Mouse (Mus musculus): ENCODE measurements around the gene Csnk2a2. TPM values are rescaled to one million over a fixed set of nuclear protein-coding genes. Genes with fewer than 3 reads are reported as not detected.

Csnk2a2 gene
- polyA plus RNA-seq (2011; ENCODE audit: insufficient read length, low read depth, missing spikeins), result 119 and 120 TPM in 2 replicates

DNA sequence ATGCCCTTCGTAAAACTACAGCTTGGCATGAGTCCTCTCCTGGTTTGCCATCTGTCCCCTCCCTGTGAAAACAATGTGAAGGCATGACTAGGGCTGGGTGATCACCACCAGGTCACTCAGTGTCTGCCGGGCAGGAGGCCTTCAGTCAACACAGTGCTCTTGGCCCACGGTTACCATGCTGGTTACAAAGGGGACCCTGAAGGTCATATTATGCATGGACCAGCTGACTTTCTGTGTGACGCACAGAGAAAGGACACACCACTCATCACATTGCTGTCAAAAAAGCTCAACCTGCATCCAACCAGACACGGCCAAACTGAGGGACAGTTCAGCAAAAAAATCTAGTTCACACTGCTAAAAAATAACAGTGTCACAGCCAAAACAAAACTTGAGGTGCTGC, at the start of gene Csnk2a2:
TSS of gene Csnk2a2 (minus strand) at position 34 of the 400 bp plus-strand sequence.
- no peak for TF ChIP-seq POLR2A (IDR thresholded peaks at IDR 0.05; ENCODE audit: low read depth, low read length)
- TF ChIP-seq CTCF (IDR thresholded peaks at IDR 0.05; ENCODE audit: borderline replicate concordance, insufficient read depth, low read length), result no peak
- Histone ChIP-seq H3K4me3 (ENCODE audit: insufficient read depth, low read length) (peak within 1 kb of the TSS; percentile 10), H3K27ac (ENCODE audit: insufficient read depth, low read length) (no peak within 1 kb of the TSS), H3K4me1 (ENCODE audit: control insufficient read depth, insufficient read depth, low read length) (peaks cover 6% of the 10 kb centered on the region)

DNA sequence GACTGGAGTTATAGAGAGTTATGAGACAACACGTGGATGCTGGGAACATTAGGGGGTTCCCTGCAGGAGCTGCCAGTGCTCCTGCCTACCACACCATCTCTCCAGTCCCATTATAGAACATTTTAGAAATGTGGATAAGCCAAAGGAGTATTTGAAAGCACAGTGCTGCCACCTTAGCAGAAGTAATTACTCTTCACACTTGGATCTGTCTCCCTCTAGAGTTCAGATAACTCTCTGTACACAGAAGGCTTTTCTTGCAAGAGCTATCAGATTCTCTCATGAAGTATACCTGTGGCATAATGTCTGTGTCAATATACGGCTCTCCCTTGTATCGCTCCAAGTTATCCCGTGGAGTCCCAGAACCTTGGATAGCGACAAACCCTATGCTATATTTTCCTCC, 49.6 kb upstream of the Csnk2a2 start:
- Histone ChIP-seq H3K4me3 (ENCODE audit: insufficient read depth, low read length) (no peak overlapping the region), H3K4me1 (ENCODE audit: control insufficient read depth, insufficient read depth, low read length) (no peaks in the 10 kb centered on the region), H3K27ac (ENCODE audit: insufficient read depth, low read length) (no peak overlapping the region)
- TF ChIP-seq POLR2A (IDR thresholded peaks at IDR 0.05; ENCODE audit: low read depth, low read length) (no peak), CTCF (IDR thresholded peaks at IDR 0.05; ENCODE audit: borderline replicate concordance, insufficient read depth, low read length) (no peak)

DNA sequence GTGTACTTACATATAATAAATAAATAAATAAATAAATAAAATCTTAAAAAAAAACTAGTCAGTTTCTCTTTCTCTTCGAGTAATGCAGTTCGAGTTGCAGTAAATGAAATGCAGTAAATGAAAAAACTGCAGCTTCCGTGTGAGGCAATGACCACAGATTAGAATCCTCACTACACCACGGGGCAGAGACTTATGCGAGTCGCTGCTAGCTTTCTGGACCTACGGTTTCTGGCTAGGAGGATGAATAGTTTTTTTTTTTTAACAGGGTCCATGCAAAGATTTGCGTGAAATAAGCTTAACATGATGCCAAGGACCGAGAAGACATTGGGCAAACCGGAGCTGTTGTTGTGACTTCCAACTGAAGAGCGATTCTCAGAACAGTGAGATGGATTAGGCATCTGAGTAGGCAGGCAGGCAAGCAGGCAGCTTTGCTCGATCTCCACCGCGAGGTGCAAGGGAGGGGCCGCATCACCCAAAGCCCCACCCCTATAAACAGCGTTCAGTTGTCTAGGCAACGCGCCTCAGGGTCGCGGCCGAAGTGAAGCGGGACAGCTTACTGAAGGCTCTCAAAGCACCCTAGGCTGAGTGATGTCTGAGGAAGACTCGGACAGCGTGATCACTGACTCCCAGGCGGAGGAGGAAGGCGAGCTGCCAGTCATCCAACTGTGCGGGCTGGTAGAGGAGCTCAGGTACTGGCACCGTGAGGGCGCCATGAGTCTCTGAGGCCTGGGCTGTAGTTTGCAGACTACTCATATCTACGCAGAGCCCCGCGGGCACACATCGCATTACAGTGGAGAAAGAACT, 43.9 kb upstream of the Csnk2a2 start, which contains the start of gene Ccdc113:
TSS of gene Ccdc113 (plus strand) at position 502 of the 804 bp plus-strand sequence.
- Histone ChIP-seq H3K4me3 (ENCODE audit: insufficient read depth, low read length) (peak within 1 kb of the TSS; percentile 40), H3K4me1 (ENCODE audit: control insufficient read depth, insufficient read depth, low read length) (no peaks in the 10 kb centered on the region), H3K27ac (ENCODE audit: insufficient read depth, low read length) (no peak within 1 kb of the TSS)
- TF ChIP-seq POLR2A (IDR thresholded peaks at IDR 0.05; ENCODE audit: low read depth, low read length) (no peak), CTCF (IDR thresholded peaks at IDR 0.05; ENCODE audit: borderline replicate concordance, insufficient read depth, low read length) (no peak)

DNA sequence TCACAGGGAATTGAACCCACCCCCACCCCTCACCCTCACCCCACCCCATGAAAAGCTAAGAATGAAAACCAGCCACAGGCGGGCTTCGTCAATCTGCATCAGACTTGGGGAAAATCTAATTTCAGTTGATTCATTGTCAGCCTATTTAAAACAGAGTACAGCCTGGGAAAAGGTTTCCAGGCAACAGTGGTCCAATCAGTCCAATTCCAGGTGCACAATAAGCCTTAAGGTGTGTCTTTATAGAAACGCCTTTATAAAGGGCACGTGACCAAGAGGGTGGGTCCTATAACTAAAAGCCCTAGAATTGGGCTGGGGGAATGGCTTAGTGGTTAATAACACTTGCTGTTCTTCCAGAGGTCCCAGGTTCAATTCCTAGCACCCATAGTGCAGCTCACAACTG, 42.4 kb upstream of the Csnk2a2 start:
- TF ChIP-seq POLR2A (IDR thresholded peaks at IDR 0.05; ENCODE audit: low read depth, low read length), result no peak
- no peak for TF ChIP-seq CTCF (IDR thresholded peaks at IDR 0.05; ENCODE audit: borderline replicate concordance, insufficient read depth, low read length)
- Histone ChIP-seq H3K4me3 (ENCODE audit: insufficient read depth, low read length) (no peak overlapping the region), H3K4me1 (ENCODE audit: control insufficient read depth, insufficient read depth, low read length) (no peaks in the 10 kb centered on the region)

DNA sequence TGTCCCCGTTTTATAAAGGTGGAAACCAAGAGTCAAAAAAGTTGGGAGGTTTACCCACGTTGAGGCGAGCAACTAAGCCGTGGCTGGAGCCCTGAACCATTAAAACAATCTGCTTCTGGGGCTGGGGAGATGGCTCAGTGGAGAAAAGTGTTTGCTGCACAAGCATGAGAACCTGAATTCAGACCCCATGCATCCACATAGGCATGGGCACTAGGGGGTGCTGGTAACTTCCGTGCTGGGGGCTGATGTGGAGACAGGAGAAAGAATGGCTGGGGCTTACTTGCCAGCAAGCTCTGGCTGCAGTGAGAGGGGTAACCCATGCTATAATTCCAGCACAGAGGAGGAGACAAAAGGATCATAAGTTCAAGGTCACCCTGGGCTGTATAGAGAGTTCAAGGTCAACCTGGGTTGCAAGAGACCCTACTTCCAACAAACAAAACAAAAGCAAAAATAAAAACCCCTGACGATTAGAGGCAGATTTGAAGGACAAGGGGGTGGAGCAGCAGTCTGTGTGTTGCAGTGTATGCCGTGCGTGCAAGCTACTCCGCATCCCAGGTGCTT, 39.0 kb upstream of the Csnk2a2 start:
- no peak overlapping the region for H3K4me3 ChIP-seq (ENCODE audit: insufficient read depth, low read length)
- no peaks in the 10 kb centered on the region for H3K4me1 ChIP-seq (ENCODE audit: control insufficient read depth, insufficient read depth, low read length)
- no peak overlapping the region for H3K27ac ChIP-seq (ENCODE audit: insufficient read depth, low read length)
- TF ChIP-seq POLR2A (IDR thresholded peaks at IDR 0.05; ENCODE audit: low read depth, low read length), result no peak
- no peak for TF ChIP-seq CTCF (IDR thresholded peaks at IDR 0.05; ENCODE audit: borderline replicate concordance, insufficient read depth, low read length)

More for the DNA sequence above, 42.4 kb upstream of the Csnk2a2 start:
- no peak overlapping the region for H3K27ac ChIP-seq (ENCODE audit: insufficient read depth, low read length)

DNA sequence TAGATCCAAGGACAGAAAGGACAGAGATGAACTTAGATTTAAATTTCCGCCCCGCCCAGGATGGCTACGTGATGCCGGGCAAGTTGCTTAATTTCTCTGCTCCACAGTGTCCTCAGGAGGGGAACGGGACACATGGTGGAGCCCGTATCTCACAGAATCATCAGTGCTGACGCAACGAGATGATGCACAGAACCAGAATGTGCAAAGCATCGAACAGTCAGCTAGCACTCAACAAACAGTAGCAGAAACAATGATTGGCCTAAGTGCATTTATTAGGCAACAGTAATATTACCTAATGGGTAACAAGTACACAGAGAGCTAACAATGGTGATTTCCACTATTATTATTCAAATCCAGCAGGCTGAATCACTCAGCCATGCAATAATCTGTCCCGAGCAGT, 38.4 kb upstream of the Csnk2a2 start:
- H3K4me1 ChIP-seq (ENCODE audit: control insufficient read depth, insufficient read depth, low read length), result no peaks in the 10 kb centered on the region
- H3K4me3 ChIP-seq (ENCODE audit: insufficient read depth, low read length), result no peak overlapping the region
- TF ChIP-seq CTCF (IDR thresholded peaks at IDR 0.05; ENCODE audit: borderline replicate concordance, insufficient read depth, low read length) (no peak), POLR2A (IDR thresholded peaks at IDR 0.05; ENCODE audit: low read depth, low read length) (no peak)
- H3K27ac ChIP-seq (ENCODE audit: insufficient read depth, low read length), result no peak overlapping the region

DNA sequence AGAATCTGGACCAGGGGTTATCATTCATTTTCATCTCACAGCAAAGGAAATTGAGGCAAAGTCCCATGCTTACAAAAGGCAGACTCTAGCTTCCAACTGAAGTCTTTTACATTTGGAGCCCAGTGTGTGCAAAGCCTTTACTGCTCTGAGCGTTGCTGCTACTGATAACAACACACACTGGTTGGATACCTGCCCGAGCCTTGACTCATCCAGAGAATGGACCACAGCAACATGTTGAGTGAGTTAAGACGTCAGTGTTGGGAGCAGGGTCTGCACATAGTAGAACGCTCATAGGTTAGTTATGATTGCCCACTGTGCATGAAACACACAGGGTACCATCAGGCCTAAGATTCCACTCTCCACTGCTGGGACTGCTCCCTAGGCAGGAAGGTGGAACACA, 34.2 kb upstream of the Csnk2a2 start:
- H3K4me3 ChIP-seq (ENCODE audit: insufficient read depth, low read length), result no peak overlapping the region
- TF ChIP-seq POLR2A (IDR thresholded peaks at IDR 0.05; ENCODE audit: low read depth, low read length), result no peak
- no peak overlapping the region for H3K27ac ChIP-seq (ENCODE audit: insufficient read depth, low read length)
- no peaks in the 10 kb centered on the region for H3K4me1 ChIP-seq (ENCODE audit: control insufficient read depth, insufficient read depth, low read length)

DNA sequence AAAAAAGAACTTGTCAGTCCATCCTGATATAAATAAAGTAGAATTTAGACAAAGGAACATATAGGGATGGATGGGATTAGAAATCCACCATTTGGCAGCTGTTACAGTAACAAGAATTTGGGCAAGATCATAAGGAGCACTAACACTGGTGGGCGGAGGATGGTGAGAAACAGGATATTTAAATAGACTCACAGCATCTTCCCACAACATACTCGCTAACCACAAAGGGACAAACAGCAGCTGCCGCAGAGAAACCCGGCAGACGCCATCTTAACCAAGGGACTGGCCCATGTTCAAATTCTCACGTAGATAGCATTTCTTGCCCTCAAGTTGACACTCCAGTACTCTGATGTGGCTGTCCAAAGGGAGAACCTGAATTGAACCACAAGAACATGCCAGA, 27.1 kb upstream of the Csnk2a2 start:
- TF ChIP-seq CTCF (IDR thresholded peaks at IDR 0.05; ENCODE audit: borderline replicate concordance, insufficient read depth, low read length) (no peak), POLR2A (IDR thresholded peaks at IDR 0.05; ENCODE audit: low read depth, low read length) (no peak)
- no peaks in the 10 kb centered on the region for H3K4me1 ChIP-seq (ENCODE audit: control insufficient read depth, insufficient read depth, low read length)

DNA sequence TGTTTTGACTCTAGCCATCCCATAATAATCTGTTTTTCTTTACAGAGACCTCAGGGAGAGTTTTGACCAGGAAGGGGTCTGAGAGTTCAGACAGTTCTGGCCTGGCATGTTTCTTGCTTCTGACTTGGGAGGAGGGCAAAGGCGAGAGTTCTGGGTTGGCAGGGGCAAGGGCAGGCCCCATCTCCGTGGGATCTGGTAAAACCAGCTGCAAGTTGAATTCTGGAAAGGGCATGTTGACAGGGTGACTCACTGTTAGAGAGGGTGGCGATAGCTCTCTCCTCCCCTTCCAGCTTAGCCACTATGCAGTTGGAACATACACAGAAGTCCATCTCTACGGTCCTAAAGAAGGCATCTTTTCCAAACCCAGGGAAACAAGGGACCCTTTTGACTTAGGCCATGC, 23.4 kb upstream of the Csnk2a2 start:
- no peak overlapping the region for H3K27ac ChIP-seq (ENCODE audit: insufficient read depth, low read length)
- H3K4me3 ChIP-seq (ENCODE audit: insufficient read depth, low read length), result no peak overlapping the region
- no peaks in the 10 kb centered on the region for H3K4me1 ChIP-seq (ENCODE audit: control insufficient read depth, insufficient read depth, low read length)
- no peak for TF ChIP-seq POLR2A (IDR thresholded peaks at IDR 0.05; ENCODE audit: low read depth, low read length)
- no peak for TF ChIP-seq CTCF (IDR thresholded peaks at IDR 0.05; ENCODE audit: borderline replicate concordance, insufficient read depth, low read length)

More for the DNA sequence above, 27.1 kb upstream of the Csnk2a2 start:
- H3K27ac ChIP-seq (ENCODE audit: insufficient read depth, low read length), result no peak overlapping the region
- no peak overlapping the region for H3K4me3 ChIP-seq (ENCODE audit: insufficient read depth, low read length)

DNA sequence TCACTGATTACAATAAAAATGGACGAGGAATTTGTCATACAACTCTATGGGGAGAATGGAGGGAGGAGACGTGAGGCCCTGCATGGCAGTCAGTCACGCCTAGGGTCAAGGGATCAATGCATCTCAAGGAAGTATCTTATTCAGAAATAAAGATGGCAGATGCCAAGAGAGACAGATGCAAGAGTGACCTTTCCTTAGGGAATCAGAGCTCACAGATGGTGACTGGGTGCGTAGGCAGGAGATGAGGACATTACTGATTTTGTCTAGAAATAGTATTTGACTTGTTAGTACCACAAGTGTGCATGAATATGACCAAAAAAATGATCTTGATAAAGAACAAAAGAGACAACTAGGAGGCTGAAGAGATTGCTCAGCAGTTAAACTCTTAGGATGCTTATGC, 22.4 kb upstream of the Csnk2a2 start:
- Histone ChIP-seq H3K4me1 (ENCODE audit: control insufficient read depth, insufficient read depth, low read length) (no peaks in the 10 kb centered on the region), H3K27ac (ENCODE audit: insufficient read depth, low read length) (no peak overlapping the region), H3K4me3 (ENCODE audit: insufficient read depth, low read length) (no peak overlapping the region)
- TF ChIP-seq POLR2A (IDR thresholded peaks at IDR 0.05; ENCODE audit: low read depth, low read length) (no peak), CTCF (IDR thresholded peaks at IDR 0.05; ENCODE audit: borderline replicate concordance, insufficient read depth, low read length) (no peak)
